Mouse (Mus musculus) hindlimb bud, embryonic 11.5 days (tissue): Measurements from ENCODE around the gene Sv2a.
"Not testable (repeated sequence)": the region's sequence is repeated elsewhere in the genome, so short reads cannot be mapped to it uniquely, and the experiment has no call there.

Source experiments
- DNase-seq: peaks from one replicate; pipeline ENCODE4 v3.0.0-alpha.2; 2012; ENCODE audit warnings: low read depth, low spot score; ENCODE audit errors: extremely low spot score

Sv2a gene

GRCm38 (mm10) chr3:96220131-96220764 is 39.3 kb downstream of the Sv2a start:
- not testable (repeated sequence) for DNase-seq

GRCm38 (mm10) chr3:96220765-96221639 is 40.1 kb downstream of the Sv2a start, which contains the start of the genes Hist2h2ac and Hist2h2be:
Gene Hist2h2ac, minus strand, starts transcription at chr3:96220880.
Gene Hist2h2be, plus strand, starts transcription at chr3:96221119.
- peak; percentile 90 for DNase-seq

- no peak for DNase-seq
Observed at GRCm38 (mm10) chr3:96221640-96222038, 40.7 kb downstream of the Sv2a start.

GRCm38 (mm10) chr3:96222774-96223173 is 41.8 kb downstream of the Sv2a start:
- DNase-seq: no peak

- DNase-seq: no peak
Observed at GRCm38 (mm10) chr3:96225421-96225820, 44.5 kb downstream of the Sv2a start.

GRCm38 (mm10) chr3:96226695-96227648 is 46.0 kb downstream of the Sv2a start:
- DNase-seq: no peak

- DNase-seq: no peak
Observed at GRCm38 (mm10) chr3:96228828-96229227, 47.9 kb downstream of the Sv2a start.

GRCm38 (mm10) chr3:96230404-96230803 is 49.5 kb downstream of the Sv2a start:
- no peak for DNase-seq

GRCm38 (mm10) chr3:96230910-96231757 is 50.2 kb downstream of the Sv2a start:
- no peak for DNase-seq

GRCm38 (mm10) chr3:96231758-96232120 is 50.8 kb downstream of the Sv2a start:
- no peak for DNase-seq

- no peak for DNase-seq
Observed at GRCm38 (mm10) chr3:96234914-96235313, 54.0 kb downstream of the Sv2a start.

GRCm38 (mm10) chr3:96235836-96236235 is 54.9 kb downstream of the Sv2a start:
- no peak for DNase-seq

GRCm38 (mm10) chr3:96236834-96237334 is 55.9 kb downstream of the Sv2a start:
- DNase-seq: no peak

GRCm38 (mm10) chr3:96237335-96237903 is 56.5 kb downstream of the Sv2a start:
- no peak for DNase-seq

GRCm38 (mm10) chr3:96237904-96238511 is 57.1 kb downstream of the Sv2a start:
- no peak for DNase-seq

- not testable (repeated sequence) for DNase-seq
Observed at GRCm38 (mm10) chr3:96238954-96239793, 58.2 kb downstream of the Sv2a start, which contains the start of gene Hist2h3c2. Gene Hist2h3c2, minus strand, starts transcription at chr3:96239127.

GRCm38 (mm10) chr3:96239949-96240798 is 59.2 kb downstream of the Sv2a start, which contains the start of gene Hist2h2aa2:
Gene Hist2h2aa2, minus strand, starts transcription at chr3:96240276.
- DNase-seq: not testable (repeated sequence)
